Mouse (Mus musculus): Measurements from ENCODE around the gene Gkn3.

Gene Gkn3

GRCm38 (mm10) chr6:87388877-87389276, at the start of gene Gkn3:
Gkn3 (minus strand) TSS chr6:87388935.
- no peak for DNase-seq (ENCODE audit: low spot score in 2 of 2)

GRCm38 (mm10) chr6:87436745-87437144, 48.0 kb upstream of the Gkn3 start:
- DNase-seq (ENCODE audit: low spot score in 2 of 2) = no peak

GRCm38 (mm10) chr6:87435791-87436190, 47.1 kb upstream of the Gkn3 start:
- DNase-seq (ENCODE audit: low spot score in 2 of 2) = no peak

GRCm38 (mm10) chr6:87428487-87429044, 39.8 kb upstream of the Gkn3 start, which contains the start of gene Bmp10:
Bmp10 (plus strand) TSS chr6:87428994.
- no peak for DNase-seq (ENCODE audit: low spot score in 2 of 2)

- DNase-seq (ENCODE audit: low spot score in 2 of 2) = no peak
These were observed 38.9 kb upstream of the Gkn3 start for GRCm38 (mm10) chr6:87427616-87428015.

- no peak for DNase-seq (ENCODE audit: low spot score in 2 of 2)
These were observed 38.2 kb upstream of the Gkn3 start for GRCm38 (mm10) chr6:87426954-87427353.

GRCm38 (mm10) chr6:87424037-87424816, 35.5 kb upstream of the Gkn3 start:
- DNase-seq (ENCODE audit: low spot score in 2 of 2) = no peak

- DNase-seq (ENCODE audit: low spot score in 2 of 2) = no peak
These were observed 33.6 kb upstream of the Gkn3 start for GRCm38 (mm10) chr6:87422304-87422703.

- no peak for DNase-seq (ENCODE audit: low spot score in 2 of 2)
These were observed 23.3 kb upstream of the Gkn3 start for GRCm38 (mm10) chr6:87412011-87412410.

GRCm38 (mm10) chr6:87401456-87401855, 12.7 kb upstream of the Gkn3 start:
- no peak for DNase-seq (ENCODE audit: low spot score in 2 of 2)

GRCm38 (mm10) chr6:87399886-87400566, 11.3 kb upstream of the Gkn3 start:
- DNase-seq (ENCODE audit: low spot score in 2 of 2) = no peak

GRCm38 (mm10) chr6:87399137-87399536, 10.4 kb upstream of the Gkn3 start:
- peak; percentile 62 to 74 for DNase-seq (ENCODE audit: low spot score in 2 of 2)

GRCm38 (mm10) chr6:87394783-87395182, 6.0 kb upstream of the Gkn3 start:
- DNase-seq (ENCODE audit: low spot score in 2 of 2) = no peak

GRCm38 (mm10) chr6:87393466-87394205, 4.9 kb upstream of the Gkn3 start:
- no peak for DNase-seq (ENCODE audit: low spot score in 2 of 2)

GRCm38 (mm10) chr6:87389455-87389989, 787 bp upstream of the Gkn3 start:
- DNase-seq (ENCODE audit: low spot score in 2 of 2) = no peak

GRCm38 (mm10) chr6:87386681-87387080, 2.1 kb downstream of the Gkn3 start:
- DNase-seq (ENCODE audit: low spot score in 2 of 2) = no peak

GRCm38 (mm10) chr6:87386203-87386602, 2.5 kb downstream of the Gkn3 start:
- peak; percentile 58 to 63 for DNase-seq (ENCODE audit: low spot score in 2 of 2)

GRCm38 (mm10) chr6:87384761-87385160, 4.0 kb downstream of the Gkn3 start:
- no peak for DNase-seq (ENCODE audit: low spot score in 2 of 2)

- peak in 1 of 2 experiments; percentile 28 for DNase-seq (ENCODE audit: low spot score in 2 of 2)
These were observed 4.6 kb downstream of the Gkn3 start for GRCm38 (mm10) chr6:87383926-87384691.

- DNase-seq (ENCODE audit: low spot score in 2 of 2) = no peak
These were observed 15.7 kb downstream of the Gkn3 start, which contains the start of gene Gkn2 for GRCm38 (mm10) chr6:87373057-87373456. Gkn2 (plus strand) TSS chr6:87373357.

- DNase-seq (ENCODE audit: low spot score in 2 of 2) = no peak
These were observed 19.5 kb downstream of the Gkn3 start for GRCm38 (mm10) chr6:87369223-87369622.
